Mouse (Mus musculus) midbrain, embryonic 13.5 days (tissue): ENCODE measurements around the gene Mroh8. TPM values are rescaled to one million over a fixed set of nuclear protein-coding genes. Genes with fewer than 3 reads are reported as not detected.
A peak's percentile ranks its signal among the peaks of the same experiment; 100 is the strongest.
"Not testable (repeated sequence)": the region's sequence is repeated elsewhere in the genome, so short reads cannot be mapped to it uniquely, and the experiment has no call there.

Experiments
- ATAC-seq: fragments of 200-750 bp; cut with Nextera tagmentation; 2 replicates; pipeline ENCODE4 v1.8.0; 2017; ENCODE audit warnings: mild to moderate bottlenecking, moderate TSS enrichment, moderate library complexity
- H3K27ac ChIP-seq: fragments of 300-500 bp; sonication (generic); 2 replicates; pipeline ENCODE4 v1.5.1; 2015; ENCODE audit warnings: inconsistent platforms, mild to moderate bottlenecking, moderate library complexity
- H3K27me3 ChIP-seq: fragments of 300-500 bp; sonication (generic); 2 replicates; pipeline ENCODE4 v1.6.1; 2015; ENCODE audit warnings: mild to moderate bottlenecking, inconsistent platforms
- H3K36me3 ChIP-seq: fragments of 300-500 bp; sonication (generic); 2 replicates; pipeline ENCODE4 v1.6.1; 2015; ENCODE audit warnings: mild to moderate bottlenecking, inconsistent platforms
- H3K4me1 ChIP-seq: fragments of 300-500 bp; sonication (generic); replicated peaks from 2 replicates; pipeline ENCODE4 v1.6.1; 2015; ENCODE audit warnings: inconsistent platforms
- H3K4me2 ChIP-seq: fragments of 300-500 bp; sonication (generic); replicated peaks from 2 replicates; pipeline ENCODE4 v1.6.1; 2015; ENCODE audit warnings: moderate library complexity, mild to moderate bottlenecking, inconsistent platforms
- H3K4me3 ChIP-seq: fragments of 300-500 bp; sonication (generic); replicated peaks from 2 replicates; pipeline ENCODE4 v1.5.1; 2015; ENCODE audit warnings: mild to moderate bottlenecking, inconsistent platforms
- H3K9ac ChIP-seq: fragments of 300-500 bp; sonication (generic); replicated peaks from 2 replicates; pipeline ENCODE4 v1.6.1; 2015; ENCODE audit warnings: mild to moderate bottlenecking, inconsistent platforms
- H3K9me3 ChIP-seq: fragments of 300-500 bp; sonication (generic); 2 replicates; pipeline ENCODE4 v1.6.1; 2016; ENCODE audit warnings: mild to moderate bottlenecking, inconsistent platforms
- WGBS: fragments of 180-500 bp; shearing (Covaris S2); methylation state at CpG from one replicate; pipeline ENCODE4 v1.1.7; 2015; 5-methylcytosine and 5-hydroxymethylcytosine counted together
- polyA plus RNA-seq: library from polyadenylated mRNA; unstranded; fragments of >200 nt; fragmentation: Nextera tagmentation; extraction: Ambion mirVana; gene quantifications from 2 replicates; pipeline ENCODE4 v1.2.1, GENCODE M21; 2015

The Mroh8 gene
- polyA plus RNA-seq, 1 experiment from 2014 or later = 0.43 TPM

DNA sequence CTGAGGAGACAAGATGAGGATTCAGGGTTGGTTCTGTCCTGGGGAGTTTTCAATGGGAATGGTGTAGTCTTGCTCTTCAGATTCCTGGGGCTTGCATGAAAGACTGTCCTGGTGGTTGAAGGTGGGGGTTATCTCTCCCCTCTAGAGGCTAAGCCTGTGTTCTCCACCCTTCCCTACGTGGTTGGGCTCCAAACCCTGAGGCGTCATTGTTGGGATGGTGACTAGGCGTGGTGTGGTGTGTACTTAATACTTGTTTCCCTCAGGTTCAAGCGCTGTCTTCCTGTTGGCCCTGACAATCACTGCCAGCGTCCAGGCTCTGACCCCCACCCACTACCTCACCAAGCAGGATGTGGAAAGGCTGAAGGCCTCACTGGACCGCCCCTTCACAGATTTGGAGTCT, 4.0 kb upstream of the Mroh8 start:
- peaks cover 21% of the 10 kb centered on the region for H3K4me1 ChIP-seq
- 90% methylated on average over 6 of the region's 6 CpGs for WGBS
- H3K4me2 ChIP-seq = no peak overlapping the region
- H3K9ac ChIP-seq = no peak overlapping the region
- no peaks in the 10 kb centered on the region for H3K9me3 ChIP-seq
- ATAC-seq = no peak
- no peaks in the 10 kb centered on the region for H3K27me3 ChIP-seq
- H3K4me3 ChIP-seq = no peak overlapping the region
- no peak overlapping the region for H3K27ac ChIP-seq
- peaks cover 54% of the 10 kb centered on the region for H3K36me3 ChIP-seq

GRCm38 (mm10) chr2:157278717-157279415, 483 bp downstream of the Mroh8 start, which contains the start of gene Rpn2:
TSS of gene Rpn2 (plus strand) at chr2:157279017.
- H3K36me3 ChIP-seq = peaks cover 20% of the 10 kb centered on the region
- H3K9me3 ChIP-seq = no peaks in the 10 kb centered on the region
- H3K4me1 ChIP-seq = peaks cover 21% of the 10 kb centered on the region
- H3K27ac ChIP-seq = peak within 1 kb of the TSS; percentile 93
- peak within 1 kb of the TSS; percentile 89 for H3K4me3 ChIP-seq
- H3K4me2 ChIP-seq = peak within 1 kb of the TSS; percentile 67
- WGBS = under 1% methylated on average over 63 of the region's 64 CpGs
- H3K27me3 ChIP-seq = no peaks in the 10 kb centered on the region
- H3K9ac ChIP-seq = peak within 1 kb of the TSS; percentile 94
- peak; percentile 100 for ATAC-seq

DNA sequence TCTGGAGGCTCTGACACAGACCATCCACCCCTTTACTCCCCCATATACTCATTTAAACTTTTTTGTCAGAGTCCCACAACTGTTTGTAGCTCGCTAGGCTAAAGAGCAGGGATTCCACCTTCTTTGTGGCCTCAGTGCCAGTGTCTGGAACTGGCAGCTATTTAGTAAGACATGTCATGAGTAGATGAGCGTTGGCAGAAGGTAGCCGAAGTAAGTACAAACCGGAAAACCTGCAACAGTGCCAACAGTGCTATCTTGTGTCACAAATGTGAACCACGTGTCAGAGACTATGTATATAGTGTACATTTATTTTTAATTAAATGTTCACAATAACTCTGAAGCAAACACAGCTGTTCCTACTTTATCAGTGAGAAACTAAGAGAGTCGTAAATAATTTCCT, 15.5 kb downstream of the Mroh8 start:
- Histone ChIP-seq H3K4me2 (no peak overlapping the region), H3K4me1 (no peaks in the 10 kb centered on the region), H3K9ac (no peak overlapping the region), H3K27me3 (no peaks in the 10 kb centered on the region), H3K9me3 (no peaks in the 10 kb centered on the region), H3K27ac (no peak overlapping the region), H3K4me3 (no peak overlapping the region), H3K36me3 (no peaks in the 10 kb centered on the region)
- WGBS = 80% methylated on average over 6 of the region's 6 CpGs
- no peak for ATAC-seq

GRCm38 (mm10) chr2:157263101-157263500, 16.2 kb downstream of the Mroh8 start:
- Histone ChIP-seq H3K36me3 (no peaks in the 10 kb centered on the region), H3K4me3 (no peak overlapping the region), H3K27ac (no peak overlapping the region), H3K9me3 (no peaks in the 10 kb centered on the region), H3K4me1 (no peaks in the 10 kb centered on the region), H3K27me3 (no peaks in the 10 kb centered on the region), H3K9ac (no peak overlapping the region), H3K4me2 (no peak overlapping the region)
- 96% methylated on average over 1 of the region's 1 CpGs for WGBS
- no peak for ATAC-seq

DNA sequence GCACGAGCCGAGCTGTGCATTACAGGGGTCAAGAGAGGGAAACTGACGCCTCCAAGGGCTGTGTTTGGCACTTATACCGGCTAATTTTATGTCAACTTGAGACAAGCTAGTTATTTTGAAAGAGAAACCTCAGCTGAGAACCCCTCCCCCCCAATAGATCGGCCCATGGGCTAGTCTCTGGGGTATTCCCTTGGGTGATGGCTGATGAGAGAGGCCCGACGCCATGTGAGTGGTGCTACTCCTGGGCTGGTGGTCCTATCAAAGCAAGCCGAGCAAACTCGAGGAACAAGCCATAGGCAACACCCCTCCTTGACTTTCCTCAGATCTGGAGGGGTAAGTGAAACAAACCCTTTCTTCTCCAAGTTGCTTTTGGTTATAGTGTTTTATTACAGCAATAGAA, 16.8 kb downstream of the Mroh8 start:
- H3K27me3 ChIP-seq = no peaks in the 10 kb centered on the region
- H3K27ac ChIP-seq = no peak overlapping the region
- no peaks in the 10 kb centered on the region for H3K36me3 ChIP-seq
- H3K9ac ChIP-seq = no peak overlapping the region
- H3K4me3 ChIP-seq = no peak overlapping the region
- no peaks in the 10 kb centered on the region for H3K4me1 ChIP-seq
- 84% methylated on average over 9 of the region's 9 CpGs for WGBS
- ATAC-seq = no peak
- H3K9me3 ChIP-seq = no peaks in the 10 kb centered on the region
- no peak overlapping the region for H3K4me2 ChIP-seq

- Histone ChIP-seq H3K9ac (no peak overlapping the region), H3K9me3 (no peaks in the 10 kb centered on the region), H3K4me3 (no peak overlapping the region), H3K27me3 (no peaks in the 10 kb centered on the region), H3K27ac (no peak overlapping the region), H3K4me1 (no peaks in the 10 kb centered on the region), H3K36me3 (no peaks in the 10 kb centered on the region), H3K4me2 (no peak overlapping the region)
- no peak for ATAC-seq
- WGBS = 87% methylated on average over 5 of the region's 5 CpGs
These were observed 17.4 kb downstream of the Mroh8 start for GRCm38 (mm10) chr2:157261930-157262329.

- H3K4me2 ChIP-seq = no peak overlapping the region
- H3K36me3 ChIP-seq = no peaks in the 10 kb centered on the region
- no peak overlapping the region for H3K27ac ChIP-seq
- ATAC-seq = no peak
- WGBS = 2% methylated on average over 5 of the region's 5 CpGs
- no peaks in the 10 kb centered on the region for H3K27me3 ChIP-seq
- no peak overlapping the region for H3K9ac ChIP-seq
- H3K4me3 ChIP-seq = no peak overlapping the region
- H3K4me1 ChIP-seq = no peaks in the 10 kb centered on the region
- no peaks in the 10 kb centered on the region for H3K9me3 ChIP-seq
These were observed 19.6 kb downstream of the Mroh8 start for GRCm38 (mm10) chr2:157259720-157260119.

DNA sequence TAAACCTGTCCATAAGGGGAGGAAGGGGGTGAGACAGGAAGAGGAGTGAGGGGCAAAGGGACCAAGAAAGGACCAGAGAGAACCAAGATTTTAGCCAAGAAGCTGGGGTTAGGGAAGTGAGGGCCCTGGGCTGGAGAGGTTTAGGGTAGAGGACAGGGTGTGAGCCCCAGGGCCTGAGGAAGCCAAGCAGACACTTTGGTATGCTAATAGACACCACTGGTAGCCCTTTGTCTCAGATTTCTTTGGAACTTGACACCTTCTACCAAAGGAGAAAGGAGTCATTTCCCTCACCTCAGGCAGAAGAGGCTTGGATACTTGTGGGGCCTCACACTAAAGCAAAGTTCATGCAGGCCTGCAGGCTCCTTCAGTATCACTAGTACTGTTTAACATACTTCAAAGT, 31.2 kb downstream of the Mroh8 start:
- Histone ChIP-seq H3K4me1 (no peaks in the 10 kb centered on the region), H3K4me3 (no peak overlapping the region), H3K9ac (no peak overlapping the region), H3K9me3 (no peaks in the 10 kb centered on the region), H3K27ac (no peak overlapping the region), H3K4me2 (no peak overlapping the region), H3K27me3 (no peaks in the 10 kb centered on the region), H3K36me3 (no peaks in the 10 kb centered on the region)
- ATAC-seq = no peak

DNA sequence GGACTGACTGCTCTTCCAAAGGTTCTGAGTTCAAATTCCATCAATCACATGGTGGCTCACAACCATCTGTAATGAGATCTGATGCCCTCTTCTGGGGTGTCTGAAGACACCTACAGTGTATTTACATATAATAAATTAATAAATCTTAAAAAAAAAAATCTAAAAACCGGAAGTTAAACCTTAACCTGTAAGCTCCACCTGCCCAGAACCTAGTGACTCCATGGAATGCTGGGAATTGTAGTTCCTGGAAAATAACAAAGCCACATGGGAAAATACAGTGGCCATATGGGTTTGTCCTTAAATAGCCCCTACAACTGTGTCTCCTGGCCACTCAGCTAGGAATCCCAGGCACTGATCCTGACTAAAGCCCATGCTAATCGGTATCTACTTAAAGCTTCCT, 33.7 kb downstream of the Mroh8 start:
- H3K27me3 ChIP-seq = no peaks in the 10 kb centered on the region
- no peaks in the 10 kb centered on the region for H3K36me3 ChIP-seq
- WGBS = 85% methylated on average over 2 of the region's 2 CpGs
- H3K9me3 ChIP-seq = no peaks in the 10 kb centered on the region
- H3K9ac ChIP-seq = no peak overlapping the region
- ATAC-seq = no peak
- H3K27ac ChIP-seq = no peak overlapping the region
- no peaks in the 10 kb centered on the region for H3K4me1 ChIP-seq
- no peak overlapping the region for H3K4me2 ChIP-seq
- no peak overlapping the region for H3K4me3 ChIP-seq

DNA sequence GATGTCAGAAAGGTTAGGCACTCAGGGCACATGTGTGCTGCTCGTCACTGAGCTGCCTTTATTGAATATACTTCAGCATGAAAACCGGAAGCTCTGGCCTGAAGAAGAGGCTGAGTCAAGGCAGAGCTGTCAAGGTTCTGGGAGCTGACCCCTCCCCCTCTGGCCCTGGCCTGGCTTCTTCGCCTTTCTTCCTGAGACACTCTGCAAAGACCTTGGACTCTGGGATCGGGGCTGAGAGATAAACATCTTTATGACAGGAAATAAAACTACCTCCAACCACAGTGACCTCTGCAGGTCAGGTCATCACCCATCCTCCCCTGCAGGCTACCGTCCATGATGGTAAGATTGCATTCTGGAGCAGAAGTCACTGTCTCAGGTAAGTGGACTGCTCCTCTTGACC, 34.3 kb downstream of the Mroh8 start:
- Histone ChIP-seq H3K4me2 (no peak overlapping the region), H3K27ac (no peak overlapping the region), H3K27me3 (no peaks in the 10 kb centered on the region), H3K4me1 (no peaks in the 10 kb centered on the region), H3K4me3 (no peak overlapping the region), H3K36me3 (no peaks in the 10 kb centered on the region), H3K9me3 (no peaks in the 10 kb centered on the region), H3K9ac (no peak overlapping the region)
- ATAC-seq = no peak
- WGBS = 64% methylated on average over 5 of the region's 5 CpGs

DNA sequence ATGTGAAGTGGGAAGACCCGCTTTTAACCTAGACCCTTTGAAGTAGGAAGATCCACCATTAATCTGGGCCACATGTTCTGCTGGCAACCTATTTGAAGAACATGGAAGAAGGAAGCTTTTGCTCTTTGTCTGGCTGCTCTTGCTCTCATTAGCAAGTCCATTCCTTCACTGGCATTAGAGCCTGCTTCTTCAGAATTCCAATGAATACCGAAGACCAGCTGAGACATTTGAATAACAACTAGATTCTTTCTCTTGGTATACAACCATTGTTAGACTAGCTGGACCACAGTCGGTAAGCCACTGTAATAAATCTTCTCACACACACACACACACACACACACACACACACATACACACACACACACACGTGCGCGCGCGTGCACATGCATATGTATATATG, 43.4 kb downstream of the Mroh8 start:
- H3K4me1 ChIP-seq = no peaks in the 10 kb centered on the region
- H3K27ac ChIP-seq = no peak overlapping the region
- H3K36me3 ChIP-seq = no peaks in the 10 kb centered on the region
- H3K4me3 ChIP-seq = no peak overlapping the region
- ATAC-seq = no peak
- no peaks in the 10 kb centered on the region for H3K9me3 ChIP-seq
- no peak overlapping the region for H3K9ac ChIP-seq
- WGBS = 79% methylated on average over 8 of the region's 8 CpGs
- no peaks in the 10 kb centered on the region for H3K27me3 ChIP-seq
- H3K4me2 ChIP-seq = no peak overlapping the region

- not testable (repeated sequence) for H3K9ac ChIP-seq, H3K36me3 ChIP-seq, H3K27ac ChIP-seq, H3K9me3 ChIP-seq, H3K4me2 ChIP-seq, ATAC-seq, H3K27me3 ChIP-seq, H3K4me3 ChIP-seq, H3K4me1 ChIP-seq
- 90% methylated on average over 3 of the region's 3 CpGs for WGBS
These were observed 57.4 kb downstream of the Mroh8 start for GRCm38 (mm10) chr2:157221916-157222315.

DNA sequence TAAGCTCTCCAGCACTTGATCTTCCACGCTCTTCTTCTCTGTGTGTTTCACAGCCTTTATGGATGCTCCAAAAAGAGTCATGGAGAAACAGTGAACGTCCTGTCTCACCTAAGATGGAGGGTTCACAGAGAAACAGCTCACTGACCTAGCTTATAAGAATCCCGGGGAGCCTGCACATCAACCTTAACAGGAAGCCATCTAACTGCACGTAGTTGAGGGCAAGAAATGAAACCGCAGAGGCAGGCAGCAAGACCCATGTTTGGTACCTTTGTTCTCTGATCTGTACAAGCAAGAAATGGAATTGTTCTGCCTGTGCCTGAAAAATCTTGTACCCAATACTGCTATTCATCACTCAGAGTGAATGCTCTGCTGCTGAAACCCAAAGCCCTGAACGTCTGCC, 59.2 kb downstream of the Mroh8 start:
- H3K27ac ChIP-seq = no peak overlapping the region
- no peak overlapping the region for H3K9ac ChIP-seq
- WGBS = 86% methylated on average over 6 of the region's 6 CpGs
- no peak for ATAC-seq
- H3K4me3 ChIP-seq = no peak overlapping the region
- no peak overlapping the region for H3K4me2 ChIP-seq
- H3K36me3 ChIP-seq = no peaks in the 10 kb centered on the region
- H3K27me3 ChIP-seq = no peaks in the 10 kb centered on the region
- H3K9me3 ChIP-seq = no peaks in the 10 kb centered on the region
- no peaks in the 10 kb centered on the region for H3K4me1 ChIP-seq
